Mouse (Mus musculus) Muller cell, postnatal 12 days (primary cell): ENCODE measurements at regions not wholly inside any gene's neighbourhood (a gene's known extent, or its start where the extent isn't known, plus 50 kb on each side); places are given as distances from the start of the nearest gene placed in this dataset.
"Not testable (repeated sequence)": the region's sequence is repeated elsewhere in the genome, so short reads cannot be mapped to it uniquely, and the experiment has no call there.

Experiments
- DNase-seq: peaks from one replicate; pipeline ENCODE4 v3.0.0-alpha.2; 2015; ENCODE audit errors: inconsistent ontology term

GRCm38 (mm10) chr17:27287986-27288385, 83.7 kb upstream of the Lemd2 start:
- not testable (repeated sequence) for DNase-seq

DNA sequence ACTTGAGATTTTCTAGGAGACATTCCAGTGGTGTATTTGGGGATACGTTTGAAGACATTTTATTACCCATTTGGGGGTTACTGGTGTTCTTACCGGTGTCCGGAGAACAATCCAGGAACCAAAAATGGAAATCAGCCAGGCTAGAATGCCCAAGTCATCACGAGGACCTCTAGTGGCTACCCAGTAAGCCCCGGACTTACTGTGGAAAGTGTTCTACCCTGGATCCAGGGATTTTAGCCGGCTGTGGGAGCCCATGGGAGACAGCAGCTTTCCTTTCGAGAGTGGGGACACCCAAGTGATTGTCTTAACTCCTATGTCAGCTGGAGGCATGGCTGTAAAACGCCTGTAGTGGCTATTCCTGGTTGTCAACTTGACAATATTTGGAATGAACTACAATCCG, 77.0 kb upstream of the Lemd2 start:
- no peak for DNase-seq

DNA sequence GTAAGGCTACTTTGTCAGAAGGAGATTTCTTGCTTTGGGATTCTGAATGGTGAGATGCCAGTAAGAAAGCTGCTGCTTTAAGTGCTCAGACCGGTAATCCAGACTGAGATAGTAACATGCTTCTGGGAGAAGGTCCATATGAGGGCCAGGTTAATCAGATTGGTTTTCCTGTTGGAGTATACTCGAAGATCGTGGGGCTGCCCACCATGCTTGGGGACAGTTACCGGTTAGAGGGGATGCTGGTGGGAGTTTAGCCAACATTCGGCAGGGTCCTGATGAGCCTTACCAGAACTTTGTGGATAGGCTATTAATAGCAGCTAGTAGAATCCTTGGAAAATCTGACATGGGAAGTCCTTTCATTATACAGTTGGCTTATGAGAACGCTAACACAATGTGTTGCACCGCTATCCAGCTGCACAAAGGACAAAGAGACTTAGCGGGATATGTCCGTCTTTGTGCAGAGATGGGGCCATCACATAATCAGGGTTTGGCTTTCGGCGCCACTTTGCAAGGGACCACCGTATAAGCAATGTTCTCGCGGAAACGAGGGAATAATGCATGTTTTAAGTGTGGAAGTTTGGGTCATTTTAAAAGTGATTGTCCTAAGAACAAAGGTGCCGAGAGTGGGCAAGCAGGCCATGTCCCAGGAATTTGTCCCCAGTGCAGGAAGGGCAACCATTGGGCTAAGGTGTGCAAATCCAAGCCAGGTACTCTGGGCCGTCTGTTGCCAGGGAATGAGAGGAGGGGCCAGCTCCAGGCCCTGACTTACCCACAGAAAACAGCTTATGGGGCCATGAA, 75.4 kb upstream of the Lemd2 start:
- not testable (repeated sequence) for DNase-seq

DNA sequence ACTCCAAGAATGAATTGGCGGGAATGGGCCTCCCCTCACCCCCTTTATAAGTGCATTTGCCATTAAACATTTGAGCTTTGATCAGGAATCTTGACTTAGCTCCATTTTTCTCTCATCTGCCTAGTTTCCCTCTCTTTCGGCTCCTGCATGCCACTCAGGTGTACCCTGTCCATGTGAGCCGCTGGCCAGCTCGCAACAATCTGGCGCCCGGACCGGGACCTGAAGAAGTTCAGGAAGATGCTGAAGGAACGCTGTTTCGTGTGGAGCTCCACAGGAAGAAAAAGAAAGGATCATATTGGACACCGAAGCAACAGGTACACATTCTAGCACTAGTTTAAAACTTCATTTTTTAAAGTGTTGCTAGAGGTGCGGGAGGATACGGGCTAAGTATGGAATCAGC, 73.5 kb upstream of the Lemd2 start:
- not testable (repeated sequence) for DNase-seq

- DNase-seq = not testable (repeated sequence)
These were observed 67.5 kb upstream of the Lemd2 start for GRCm38 (mm10) chr17:27271756-27272155.

DNA sequence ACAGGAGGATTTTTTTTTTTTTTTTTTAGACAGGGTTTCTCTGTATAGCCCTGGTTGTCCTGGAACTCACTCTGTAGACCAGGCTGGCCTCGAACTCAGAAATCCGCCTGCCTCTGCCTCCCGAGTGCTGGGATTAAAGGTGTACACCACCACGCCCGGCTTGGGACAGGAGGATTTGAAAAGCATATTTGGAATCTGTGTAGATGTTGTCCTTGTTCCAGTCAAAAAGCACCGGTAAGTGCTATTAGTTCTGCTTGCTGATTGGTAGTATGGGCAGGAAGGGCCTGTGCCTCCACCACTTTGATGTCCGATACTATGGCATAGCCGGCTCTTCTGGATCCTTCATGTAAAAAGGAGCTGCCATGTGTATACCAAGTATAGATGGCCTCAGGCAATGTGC, 66.5 kb upstream of the Lemd2 start:
- not testable (repeated sequence) for DNase-seq

GRCm38 (mm10) chr17:27264607-27265006, 60.3 kb upstream of the Lemd2 start:
- not testable (repeated sequence) for DNase-seq

- DNase-seq = peak; percentile 74
These were observed 58.3 kb upstream of the Lemd2 start for GRCm38 (mm10) chr17:27262607-27263006.

- DNase-seq = no peak
These were observed 57.7 kb upstream of the Lemd2 start for GRCm38 (mm10) chr17:27261981-27262380.

DNA sequence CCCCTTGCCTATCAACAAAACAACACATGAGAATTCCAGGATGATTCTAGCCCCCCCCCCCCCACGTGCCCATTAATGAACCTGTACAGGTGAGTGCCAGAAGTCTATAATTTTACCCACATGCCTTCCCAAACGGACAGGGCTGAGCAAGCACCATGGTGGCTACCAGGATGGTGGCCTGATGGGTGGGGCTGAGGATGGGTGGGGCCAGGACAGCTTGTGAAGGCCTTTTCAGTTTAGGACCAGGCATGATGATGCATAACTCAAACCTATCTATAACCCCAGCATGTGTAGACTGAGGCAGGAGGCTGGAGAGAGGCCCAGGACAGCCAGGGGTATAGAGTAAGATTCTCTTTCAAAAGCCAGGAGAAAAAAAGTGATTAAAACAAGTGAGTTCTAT, 57.0 kb upstream of the Lemd2 start:
- DNase-seq = no peak

- no peak for DNase-seq
These were observed 55.8 kb upstream of the Lemd2 start for GRCm38 (mm10) chr17:27260116-27260515.

DNA sequence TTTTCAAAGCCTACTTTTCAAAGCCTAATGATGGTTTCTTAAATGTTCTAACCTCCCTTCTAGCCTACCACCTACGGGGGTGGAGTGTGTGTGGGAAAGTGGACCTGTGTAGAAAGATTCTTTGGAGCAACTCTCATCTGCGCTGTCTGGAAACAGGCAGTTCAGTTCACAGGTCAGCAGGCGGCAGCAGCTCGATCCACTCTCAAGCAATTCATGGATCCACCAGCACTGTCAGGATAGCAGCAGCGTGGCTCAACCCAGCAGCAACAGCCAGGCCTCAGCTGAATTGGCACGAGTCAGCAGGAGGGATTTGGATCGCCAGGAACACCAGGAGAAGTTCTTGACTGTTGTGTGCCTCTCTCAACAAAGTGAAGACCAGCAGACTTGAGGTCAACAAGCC, 53.1 kb upstream of the Lemd2 start:
- DNase-seq = no peak

DNA sequence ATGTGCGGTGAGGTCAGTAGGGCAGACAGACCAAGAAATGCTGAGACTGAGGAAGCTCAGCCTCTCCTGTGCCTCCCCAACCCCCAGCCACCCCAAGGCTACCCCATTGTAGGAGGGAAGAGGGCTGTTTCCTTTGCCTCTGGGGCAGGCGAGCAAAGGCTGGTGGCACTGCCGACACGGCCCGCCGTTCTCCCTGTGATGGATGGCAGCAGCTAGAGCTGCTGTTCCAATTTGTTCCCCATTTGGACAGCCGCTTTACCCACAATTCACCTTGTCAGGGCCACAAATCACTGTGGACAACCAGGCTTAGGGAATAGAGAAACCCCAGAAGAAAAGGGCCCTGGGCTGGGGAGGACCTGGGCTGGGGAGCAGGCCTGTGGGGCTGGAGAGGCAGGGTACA, 51.5 kb upstream of the Lemd2 start:
- no peak for DNase-seq
